Mouse (Mus musculus): ENCODE measurements around the gene Gm49369. TPM values are rescaled to one million over a fixed set of nuclear protein-coding genes. Genes with fewer than 3 reads are reported as not detected.
A peak's percentile ranks its signal among the peaks of the same experiment; 100 is the strongest.
"Not testable (repeated sequence)": the region's sequence is repeated elsewhere in the genome, so short reads cannot be mapped to it uniquely, and the experiment has no call there.

Gm49369 gene
- total RNA-seq (2021) = 1 to 10 TPM; 2.1 to 7.1 TPM
- long read RNA-seq, experiment 1 = 0 reads
- long read RNA-seq, experiment 2 = 0 reads

DNA sequence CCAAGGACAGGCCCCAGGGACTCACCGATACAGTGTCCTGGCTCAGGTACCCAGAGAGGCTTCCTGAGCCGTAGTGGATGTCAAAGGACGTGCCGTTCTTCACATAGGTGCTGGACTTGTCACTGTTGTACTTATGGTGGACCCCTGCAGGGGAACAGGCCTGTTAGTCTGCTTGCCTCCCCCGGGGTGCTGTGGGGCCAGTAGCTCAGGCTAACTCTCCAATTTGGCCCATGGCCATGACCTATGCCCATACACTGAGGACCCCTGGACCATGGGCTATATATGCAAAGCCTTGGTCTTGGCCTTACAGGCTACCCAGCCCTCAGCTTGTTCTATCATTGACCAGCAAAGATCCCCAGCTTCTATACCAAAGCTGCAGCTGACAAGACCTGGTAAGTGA lies at the start of gene Gm49369:
Gene Gm49369 (minus strand): TSS at position 101 of the 400 bp plus-strand sequence.
- intact Hi-C loops (cut with DNase I) = no loop called here
- no peak for DNase-seq (ENCODE audit: low spot score in 2 of 2)

DNA sequence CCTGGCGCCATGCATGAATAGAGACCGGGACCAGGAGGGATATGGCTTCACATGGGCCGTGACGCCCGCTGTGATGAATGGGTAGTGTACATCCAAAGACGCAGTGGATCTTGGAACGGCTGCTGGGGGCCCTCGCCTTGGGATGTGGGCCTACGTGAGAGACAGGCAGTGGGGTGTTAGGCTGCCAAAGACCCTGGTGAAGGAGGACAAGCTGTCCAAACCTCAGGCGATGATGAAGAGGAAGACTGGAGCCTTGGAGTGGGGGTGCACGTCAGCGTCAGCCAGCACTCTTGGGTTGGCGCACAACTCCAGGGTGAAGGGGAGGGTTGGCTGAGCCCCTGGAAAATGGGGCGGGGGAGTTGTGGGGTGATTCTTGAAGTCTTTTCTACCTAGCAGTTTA lies 48.6 kb upstream of the Gm49369 start:
- no peak for DNase-seq (ENCODE audit: low spot score in 2 of 2)
- intact Hi-C loops (cut with DNase I) = no loop called here

DNA sequence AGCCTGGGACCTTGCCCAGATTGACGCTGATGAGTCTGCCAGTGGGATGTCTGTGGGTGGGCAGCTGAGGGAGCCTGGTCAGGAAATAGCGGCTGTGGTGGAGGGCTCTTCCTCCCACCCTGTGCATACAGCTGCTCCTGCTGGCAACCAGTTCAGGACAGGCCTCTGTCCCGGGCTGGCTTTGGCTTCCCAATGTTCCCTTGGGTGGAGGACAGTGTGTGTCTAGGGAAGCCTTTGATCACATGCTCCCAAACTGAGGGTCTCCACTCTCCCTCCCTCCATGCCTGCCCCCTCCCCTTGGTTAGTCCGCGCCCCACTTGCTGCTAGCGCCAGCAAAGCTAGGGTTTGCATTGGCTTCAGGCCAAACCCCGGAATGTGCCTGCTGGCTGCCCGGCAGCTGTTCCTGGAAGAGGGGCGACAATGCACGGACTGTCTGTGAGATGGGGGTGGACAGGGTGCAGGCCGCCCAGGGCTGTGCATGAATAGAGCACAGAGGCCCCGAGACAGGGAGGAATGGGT lies 47.8 kb upstream of the Gm49369 start:
- DNase-seq (ENCODE audit: low spot score in 2 of 2) = peak; percentile 57 to 65
- intact Hi-C loops (cut with DNase I) = no loop called here

- intact Hi-C loops (cut with DNase I) = no loop called here
- no peak for DNase-seq (ENCODE audit: low spot score in 2 of 2)
These were observed 45.7 kb upstream of the Gm49369 start for GRCm38 (mm10) chr7:142428213-142428612.

DNA sequence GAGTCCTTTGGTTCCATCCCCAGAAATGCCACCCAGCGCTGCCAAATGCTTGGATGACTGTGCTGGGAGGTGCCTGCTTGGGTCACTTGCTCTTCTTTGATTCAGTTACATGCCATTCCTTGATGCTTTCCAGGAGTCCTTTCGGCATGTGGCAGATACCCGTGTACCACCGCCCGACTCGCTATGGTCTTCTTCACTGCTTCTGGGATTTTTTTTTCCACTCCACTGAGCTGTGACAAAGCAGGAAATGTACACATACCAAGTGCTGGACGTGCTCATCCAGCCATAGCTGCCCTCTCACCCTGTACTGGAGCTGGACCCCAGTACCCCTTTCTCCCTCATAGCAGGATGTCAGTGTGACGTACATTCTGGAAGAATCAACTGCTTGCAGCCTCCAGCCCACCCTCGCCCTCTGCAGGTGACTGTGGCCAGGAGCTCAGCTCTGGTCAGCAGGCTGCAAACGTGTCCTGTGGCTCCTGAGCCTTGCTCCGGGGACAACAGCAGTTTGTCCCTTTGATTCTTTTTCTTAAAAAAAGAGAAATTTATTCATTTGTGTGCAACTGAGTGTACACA lies 43.3 kb upstream of the Gm49369 start:
- intact Hi-C loops (cut with DNase I) = no loop called here
- no peak for DNase-seq (ENCODE audit: low spot score in 2 of 2)

DNA sequence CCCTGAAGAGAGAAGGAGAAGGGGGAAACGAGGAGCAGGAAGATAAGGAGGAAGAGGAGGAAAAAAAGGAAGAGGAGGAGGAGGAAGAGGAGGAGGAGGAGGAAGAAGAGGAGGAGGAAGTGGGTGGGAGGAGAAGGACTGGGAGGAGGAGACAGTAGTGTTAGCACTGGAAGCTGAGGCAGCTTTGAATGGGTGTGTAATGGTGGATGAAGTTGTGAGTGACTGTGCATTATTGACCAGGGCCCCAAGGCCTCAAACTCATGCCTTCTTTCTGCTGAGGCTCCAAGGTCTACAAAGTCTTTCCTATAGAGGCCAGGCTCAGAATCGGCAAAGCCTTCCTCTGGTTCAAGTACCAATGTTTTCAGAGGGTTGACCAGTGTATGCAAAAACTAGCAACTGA lies 39.4 kb upstream of the Gm49369 start:
- intact Hi-C loops (cut with DNase I) = no loop called here

GRCm38 (mm10) chr7:142419887-142420286 lies 37.4 kb upstream of the Gm49369 start:
- DNase-seq (ENCODE audit: low spot score in 2 of 2) = no peak
- intact Hi-C loops (cut with DNase I) = no loop called here

More for the DNA sequence above, 39.4 kb upstream of the Gm49369 start:
- DNase-seq (ENCODE audit: low spot score in 2 of 2) = no peak

- intact Hi-C loops (cut with DNase I) = no loop called here
- no peak for DNase-seq (ENCODE audit: low spot score in 2 of 2)
These were observed 36.2 kb upstream of the Gm49369 start for GRCm38 (mm10) chr7:142418679-142419078.

DNA sequence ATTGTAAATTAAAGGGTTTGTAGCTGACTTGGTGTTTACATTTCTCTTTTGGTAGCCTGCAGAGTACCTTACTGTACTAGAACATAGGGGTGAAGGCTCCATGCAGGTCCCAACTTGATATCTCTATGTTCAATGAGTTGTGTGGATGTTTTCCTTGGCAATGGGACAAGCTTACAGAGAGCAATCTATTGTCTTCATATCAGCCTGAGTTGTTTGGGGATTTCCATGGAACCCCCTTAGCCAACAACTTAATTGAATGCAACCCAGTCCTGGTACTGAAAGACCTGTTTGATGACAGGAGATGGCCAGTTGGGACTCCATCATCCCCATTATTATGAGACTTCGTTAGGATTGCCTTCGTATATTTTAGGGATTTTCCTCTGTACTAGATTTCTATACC lies 35.6 kb upstream of the Gm49369 start:
- intact Hi-C loops (cut with DNase I) = no loop called here
- no peak for DNase-seq (ENCODE audit: low spot score in 2 of 2)

DNA sequence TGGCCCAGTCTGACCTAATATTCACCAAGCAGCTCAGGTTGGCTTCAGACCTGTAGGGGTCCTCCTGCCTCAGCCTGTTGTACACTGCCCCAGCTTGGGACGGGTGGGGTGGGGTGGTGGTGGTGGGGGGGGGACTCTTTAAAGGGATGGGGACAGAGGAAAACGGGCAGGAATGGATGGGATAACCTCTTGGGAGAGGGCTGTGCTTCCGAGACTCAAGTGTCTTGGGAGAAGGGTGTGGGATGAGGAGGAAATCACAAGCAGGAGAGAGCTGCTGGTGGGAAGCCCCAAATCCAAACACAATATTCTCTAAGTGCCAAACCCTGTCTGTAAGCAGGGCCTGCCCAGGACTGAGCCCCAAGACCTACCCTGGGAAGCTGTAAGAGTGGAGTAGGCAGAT lies 33.8 kb upstream of the Gm49369 start:
- intact Hi-C loops (cut with DNase I) = no loop called here

GRCm38 (mm10) chr7:142415314-142415713 lies 32.8 kb upstream of the Gm49369 start:
- intact Hi-C loops (cut with DNase I) = no loop called here
- no peak for DNase-seq (ENCODE audit: low spot score in 2 of 2)

More for the DNA sequence above, 33.8 kb upstream of the Gm49369 start:
- no peak for DNase-seq (ENCODE audit: low spot score in 2 of 2)

GRCm38 (mm10) chr7:142413285-142413684 lies 30.8 kb upstream of the Gm49369 start:
- intact Hi-C loops (cut with DNase I) = no loop called here
- DNase-seq (ENCODE audit: low spot score in 2 of 2) = no peak

- DNase-seq (ENCODE audit: low spot score in 2 of 2) = no peak
- intact Hi-C loops (cut with DNase I) = no loop called here
These were observed 27.1 kb upstream of the Gm49369 start for GRCm38 (mm10) chr7:142409603-142410002.

DNA sequence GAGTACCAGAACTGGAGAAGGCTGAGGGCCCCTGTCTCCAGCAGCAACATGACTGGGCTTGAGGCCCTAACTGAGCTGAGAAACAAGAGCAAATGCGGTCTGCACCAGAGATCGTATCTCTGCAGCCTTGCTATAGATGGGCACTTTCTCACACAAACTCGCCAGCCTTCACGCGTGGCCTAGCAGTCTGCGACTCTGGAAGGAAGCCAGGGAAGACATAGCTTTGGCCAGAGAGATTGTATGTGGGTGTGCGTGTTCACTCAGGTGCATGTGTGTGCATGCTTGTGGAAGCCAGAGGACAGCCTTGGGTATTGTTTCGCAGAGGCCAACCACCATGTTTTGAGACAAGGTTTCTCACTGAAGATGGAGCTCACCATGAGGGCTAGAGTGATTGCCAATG lies 26.2 kb upstream of the Gm49369 start:
- no peak for DNase-seq (ENCODE audit: low spot score in 2 of 2)

GRCm38 (mm10) chr7:142407935-142408334 lies 25.5 kb upstream of the Gm49369 start:
- no peak for DNase-seq (ENCODE audit: low spot score in 2 of 2)
- intact Hi-C loops (cut with DNase I) = no loop called here

More for the DNA sequence above, 26.2 kb upstream of the Gm49369 start:
- intact Hi-C loops (cut with DNase I) = no loop called here

DNA sequence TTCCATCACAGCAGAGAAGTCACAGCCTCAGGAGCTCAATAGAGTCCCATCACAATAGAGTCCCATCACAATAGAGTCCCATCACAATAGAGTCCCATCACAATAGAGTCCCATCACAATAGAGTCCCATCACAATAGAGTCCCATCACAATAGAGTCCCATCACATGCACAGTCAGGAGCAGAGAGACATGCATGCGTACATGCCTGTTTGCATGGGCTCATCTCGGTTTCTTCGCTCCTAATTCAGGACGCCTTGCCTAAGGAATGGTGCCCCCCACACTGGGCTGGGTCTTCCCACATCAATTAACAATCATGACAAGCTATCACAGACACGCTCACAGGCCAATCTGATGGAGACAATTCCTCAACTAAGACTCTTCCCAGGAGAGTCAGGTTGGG lies 22.7 kb upstream of the Gm49369 start:
- intact Hi-C loops (cut with DNase I); DNase-seq (ENCODE audit: low spot score in 2 of 2): not testable (repeated sequence)

- intact Hi-C loops (cut with DNase I) = no loop called here
These were observed 21.1 kb upstream of the Gm49369 start for GRCm38 (mm10) chr7:142403591-142403990.

DNA sequence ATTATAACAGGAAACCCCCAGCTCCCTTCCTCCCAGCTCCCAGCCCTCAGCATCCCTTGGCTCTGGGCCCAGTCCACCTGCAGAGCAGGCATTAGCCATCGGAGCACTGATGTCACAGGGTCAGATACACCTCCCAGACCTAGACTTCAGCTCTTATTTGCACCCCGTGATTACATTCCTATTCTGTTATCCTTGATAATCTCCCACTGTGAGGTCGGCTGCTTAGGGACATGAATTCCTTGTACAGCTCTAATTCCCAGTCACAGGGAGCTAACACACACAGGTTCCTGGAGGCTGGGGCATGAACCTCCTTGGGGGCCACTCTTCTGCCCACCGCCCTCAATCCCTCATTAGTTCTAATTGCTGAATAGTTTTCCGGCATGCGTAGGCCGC lies 18.3 kb upstream of the Gm49369 start:
- DNase-seq (ENCODE audit: low spot score in 2 of 2) = no peak
- intact Hi-C loops (cut with DNase I) = no loop called here

More at GRCm38 (mm10) chr7:142403591-142403990, 21.1 kb upstream of the Gm49369 start:
- peak in 1 of 2 experiments; percentile 55 for DNase-seq (ENCODE audit: low spot score in 2 of 2)

DNA sequence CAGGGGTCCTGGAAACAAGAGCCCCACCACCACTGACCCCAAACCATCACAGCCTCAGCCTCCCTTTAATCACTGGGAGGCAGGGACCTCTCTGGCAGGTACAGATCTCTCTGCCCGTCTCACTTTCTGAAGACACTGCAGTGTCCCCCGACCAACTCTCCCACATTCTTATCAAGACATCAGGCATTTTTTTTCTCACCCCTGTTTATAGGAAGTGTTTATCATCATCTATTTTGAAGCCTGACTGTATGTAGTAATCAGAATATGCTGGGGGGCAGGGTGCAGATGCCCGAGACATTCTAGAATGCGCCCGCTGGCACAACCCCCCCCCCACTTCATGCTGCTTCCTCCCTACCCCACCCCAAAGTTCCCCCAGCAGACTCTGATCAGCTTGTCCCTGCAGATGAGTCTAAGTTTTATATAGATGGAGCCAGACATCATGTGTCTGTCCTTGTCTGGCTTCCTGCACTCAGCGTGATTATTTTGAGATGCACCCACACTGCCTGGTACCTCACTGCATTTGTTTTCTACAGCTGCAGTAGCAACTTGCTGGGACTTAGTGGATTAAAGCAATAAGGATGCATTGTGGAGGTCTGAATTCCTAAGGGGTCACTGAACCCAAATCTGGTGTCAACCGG lies 17.8 kb upstream of the Gm49369 start:
- DNase-seq (ENCODE audit: low spot score in 2 of 2) = peak; percentile 56 to 74
- intact Hi-C loops (cut with DNase I) = no loop called here

- no peak for DNase-seq (ENCODE audit: low spot score in 2 of 2)
- intact Hi-C loops (cut with DNase I) = no loop called here
These were observed 16.8 kb upstream of the Gm49369 start for GRCm38 (mm10) chr7:142399250-142399649.

- DNase-seq (ENCODE audit: low spot score in 2 of 2) = no peak
- intact Hi-C loops (cut with DNase I) = no loop called here
These were observed 15.6 kb upstream of the Gm49369 start for GRCm38 (mm10) chr7:142398052-142398451.
